Mouse (Mus musculus) erythroblast, embryonic 14.5 days (primary cell): ENCODE measurements around the gene Farsb.

Experiments used
- GATA1 ChIP-seq: IDR thresholded peaks from 2 replicates; pipeline ENCODE4 v1.6.1; 2012; ENCODE audit warnings: low read length, inconsistent platforms, mixed read lengths
- TAL1 ChIP-seq: IDR thresholded peaks from 3 replicates; pipeline ENCODE4 v1.6.1; 2012; ENCODE audit warnings: low read length, inconsistent platforms, mixed read lengths

- TF ChIP-seq GATA1 (no peak), TAL1 (no peak)
These were observed 37.4 kb downstream of the Farsb start for GRCm38 (mm10) chr1:78451070-78451854.
